Mouse (Mus musculus): ENCODE results near the gene Ppp1r3f.

DNA sequence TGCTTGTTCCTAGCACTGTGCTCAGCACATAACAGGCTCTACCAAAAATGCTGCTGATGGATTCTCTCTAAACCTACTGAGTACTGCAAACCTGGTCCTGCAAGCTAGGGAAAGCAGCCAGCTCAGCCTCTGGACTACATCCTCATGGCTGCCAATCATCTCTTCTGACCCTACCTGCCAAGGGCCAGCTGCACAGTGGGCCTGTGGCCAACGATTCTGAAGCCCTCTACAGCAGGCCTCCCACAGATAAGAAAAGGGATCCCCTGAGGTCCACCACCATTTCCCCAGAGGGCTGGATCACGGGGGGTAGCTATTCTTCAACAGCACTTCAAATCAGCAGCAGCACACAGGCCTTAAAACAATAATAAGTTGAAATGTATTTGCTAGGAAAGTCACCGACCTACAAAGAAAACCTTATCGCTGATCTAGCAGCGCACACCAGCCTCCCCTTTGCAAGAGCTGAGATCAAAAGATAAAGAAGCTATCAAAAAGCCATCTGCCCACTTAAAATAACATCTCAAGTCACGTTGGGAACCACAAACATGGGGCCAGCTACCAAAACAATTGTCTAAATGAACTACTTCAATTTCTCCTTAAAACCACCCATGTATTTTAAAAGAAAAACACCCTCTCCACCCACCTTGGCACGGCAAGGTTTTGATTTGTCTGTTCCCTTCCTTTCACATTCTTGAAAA is 3.5 kb downstream of the Ppp1r3f start:
- TF ChIP-seq MYOD1 (IDR thresholded peaks at IDR 0.05; ENCODE audit: control insufficient read depth, insufficient read length, low read depth): no peak
- no peak for TF ChIP-seq CTCF (IDR thresholded peaks at IDR 0.05; ENCODE audit: control insufficient read depth, insufficient read depth, insufficient read length)

Measured in C2C12 (cell line).